Mouse (Mus musculus) heart, postnatal 14 days (tissue): ENCODE measurements around the gene Mageb18. TPM values are rescaled to one million over a fixed set of nuclear protein-coding genes. Genes with fewer than 3 reads are reported as not detected.
A peak's percentile ranks its signal among the peaks of the same experiment; 100 is the strongest.
"Not testable (repeated sequence)": the region's sequence is repeated elsewhere in the genome, so short reads cannot be mapped to it uniquely, and the experiment has no call there.

Experiments used
- DNase-seq, 2 experiments: peaks; one replicate each; pipeline ENCODE4 v3.0.0; 2021 to 2022
- intact Hi-C: fragments of 180-260 bp; cut with DNase I; formaldehyde crosslinking; loops from one replicate; pipeline ENCODE4 v1.15.1; 2025
- long read RNA-seq, 2 experiments: library from polyadenylated mRNA; stranded (forward); transcript quantifications; one replicate each; pipeline ENCODE4 v2.0.0; 2021
- total RNA-seq, 2 experiments: library from RNA; stranded (reverse); gene quantifications; 2 replicates each; pipeline ENCODE4 v1.2.3; 2021

Gene Mageb18
- total RNA-seq = not detected
- long read RNA-seq, experiment 1 = 0 reads
- long read RNA-seq, experiment 2 = 0 reads

- no peak for DNase-seq
- intact Hi-C loops = no loop called here
Observed at GRCm38 (mm10) chrX:92599472-92599871, at the start of gene Mageb18. Mageb18 (minus strand) TSS chrX:92599572.

GRCm38 (mm10) chrX:92612788-92613187 lies 13.4 kb upstream of the Mageb18 start:
- intact Hi-C loops = no loop called here
- no peak for DNase-seq

GRCm38 (mm10) chrX:92610466-92610865 lies 11.1 kb upstream of the Mageb18 start:
- no peak for DNase-seq
- intact Hi-C loops = no loop called here

- peak; percentile 1 to 11 for DNase-seq
- intact Hi-C loops = no loop called here
Observed at GRCm38 (mm10) chrX:92597324-92597723, 2.0 kb downstream of the Mageb18 start.

GRCm38 (mm10) chrX:92527826-92528225 lies 71.5 kb downstream of the Mageb18 start:
- DNase-seq = no peak
- intact Hi-C loops = no loop called here

GRCm38 (mm10) chrX:92498254-92498653 lies 101.1 kb downstream of the Mageb18 start:
- no peak for DNase-seq
- intact Hi-C loops = no loop called here

- DNase-seq, intact Hi-C loops: not testable (repeated sequence)
Observed at GRCm38 (mm10) chrX:92489649-92490048, 109.7 kb downstream of the Mageb18 start, which contains the start of gene Gm5941. Gm5941 (plus strand) TSS chrX:92489949.

- no peak for DNase-seq
- intact Hi-C loops = no loop called here
Observed at GRCm38 (mm10) chrX:92464773-92465172, 134.6 kb downstream of the Mageb18 start.

GRCm38 (mm10) chrX:92460496-92460895 lies 138.9 kb downstream of the Mageb18 start:
- intact Hi-C loops = no loop called here
- DNase-seq = no peak

- intact Hi-C loops = no loop called here
- DNase-seq = no peak
Observed at GRCm38 (mm10) chrX:92387384-92387783, 212.0 kb downstream of the Mageb18 start.

- intact Hi-C loops = no loop called here
- DNase-seq = peak; percentile 1 to 45
Observed at GRCm38 (mm10) chrX:92342924-92343323, 256.4 kb downstream of the Mageb18 start.

GRCm38 (mm10) chrX:92340906-92341305 lies 258.5 kb downstream of the Mageb18 start:
- intact Hi-C loops = no loop called here

GRCm38 (mm10) chrX:92339551-92339950 lies 259.8 kb downstream of the Mageb18 start:
- DNase-seq = no peak
- intact Hi-C loops = no loop called here

More at GRCm38 (mm10) chrX:92340906-92341305, 258.5 kb downstream of the Mageb18 start:
- no peak for DNase-seq

- DNase-seq = no peak
- intact Hi-C loops = no loop called here
Observed at GRCm38 (mm10) chrX:92333459-92333858, 265.9 kb downstream of the Mageb18 start.

- intact Hi-C loops = no loop called here
- no peak for DNase-seq
Observed at GRCm38 (mm10) chrX:92323599-92323998, 275.8 kb downstream of the Mageb18 start.

- DNase-seq = no peak
Observed at GRCm38 (mm10) chrX:92280619-92281018, 318.8 kb downstream of the Mageb18 start.

More at GRCm38 (mm10) chrX:92280619-92281018, 318.8 kb downstream of the Mageb18 start:
- intact Hi-C loops = no loop called here

Other genes starting within 250 kb of the Mageb18 start
- gene Gm5941, start 109.6 kb downstream of the Mageb18 start, total RNA-seq = not detected